Mouse (Mus musculus) heart, adult 2 months (tissue): ENCODE measurements around the gene Dlx3. TPM values are rescaled to one million over a fixed set of nuclear protein-coding genes. Genes with fewer than 3 reads are reported as not detected.

Experiments
- DNase-seq, 2 experiments: peaks; one replicate each; pipeline ENCODE4 v3.0.0; 2021
- H3K27ac ChIP-seq: fragments of 200-600 bp; 2 replicates; pipeline ENCODE4 v1.8.1; 2022
- H3K27me3 ChIP-seq: fragments of 200-500 bp; 2 replicates; pipeline ENCODE4 v1.6.1; 2012; ENCODE audit warnings: mild to moderate bottlenecking, low read length, inconsistent platforms, mixed read lengths; ENCODE audit not compliant: control insufficient read depth, insufficient read depth
- H3K36me3 ChIP-seq: fragments of 200-500 bp; 2 replicates; pipeline ENCODE4 v1.6.1; 2012; ENCODE audit warnings: low read length, inconsistent platforms; ENCODE audit not compliant: control insufficient read depth, insufficient read depth
- H3K4me1 ChIP-seq: fragments of 200-500 bp; 2 replicates; pipeline ENCODE4 v1.6.1; 2011; ENCODE audit warnings: low read length; ENCODE audit not compliant: control insufficient read depth, insufficient read depth
- H3K4me3 ChIP-seq: fragments of 200-600 bp; 2 replicates; pipeline ENCODE4 v1.8.1; 2022
- H3K79me2 ChIP-seq: fragments of 200-500 bp; replicated peaks from 2 replicates; pipeline ENCODE4 v1.6.1; 2012; ENCODE audit warnings: mild to moderate bottlenecking, inconsistent platforms, low read length, moderate library complexity, mixed read lengths; ENCODE audit not compliant: control insufficient read depth, insufficient read depth
- H3K9ac ChIP-seq: fragments of 200-500 bp; 2 replicates; pipeline ENCODE4 v1.6.1; 2012; ENCODE audit warnings: low read depth, mild to moderate bottlenecking, control low read depth, inconsistent platforms, low read length, mixed read lengths
- CTCF ChIP-seq: fragments of 200-600 bp; IDR thresholded peaks from 2 replicates; pipeline ENCODE4 v1.8.1; 2022; ENCODE audit warnings: antibody characterized with exemption, mild to moderate bottlenecking, moderate library complexity
- EP300 ChIP-seq: fragments of 200-500 bp; IDR thresholded peaks from 2 replicates; pipeline ENCODE4 v1.6.1; 2011; ENCODE audit warnings: low read depth, low read length, control low read depth; ENCODE audit not compliant: insufficient read depth
- POLR2A ChIP-seq: fragments of 200-500 bp; IDR thresholded peaks from 2 replicates; pipeline ENCODE4 v1.6.1; 2011; ENCODE audit warnings: mild to moderate bottlenecking, low read depth, low read length, control low read depth; ENCODE audit not compliant: insufficient read depth
- WGBS: fragments of 180-500 bp; shearing (Covaris S2); methylation state at CpG from one replicate; pipeline ENCODE4 v1.1.7; 2018; 5-methylcytosine and 5-hydroxymethylcytosine counted together
- intact Hi-C: fragments of 180-260 bp; cut with DNase I; formaldehyde crosslinking; loops from one replicate; pipeline ENCODE4 v1.15.1; 2025
- polyA plus RNA-seq: library from polyadenylated mRNA; depleted of rRNA; stranded (reverse); fragments of >200 nt; gene quantifications from 2 replicates; pipeline ENCODE4 v1.2.3, GENCODE M21; 2012
- total RNA-seq, 2 experiments: library from RNA; stranded (reverse); gene quantifications; 2 replicates each; pipeline ENCODE4 v1.2.3; 2021

The Dlx3 gene
- total and polyA plus RNA-seq, 3 experiments, result not detected

DNA sequence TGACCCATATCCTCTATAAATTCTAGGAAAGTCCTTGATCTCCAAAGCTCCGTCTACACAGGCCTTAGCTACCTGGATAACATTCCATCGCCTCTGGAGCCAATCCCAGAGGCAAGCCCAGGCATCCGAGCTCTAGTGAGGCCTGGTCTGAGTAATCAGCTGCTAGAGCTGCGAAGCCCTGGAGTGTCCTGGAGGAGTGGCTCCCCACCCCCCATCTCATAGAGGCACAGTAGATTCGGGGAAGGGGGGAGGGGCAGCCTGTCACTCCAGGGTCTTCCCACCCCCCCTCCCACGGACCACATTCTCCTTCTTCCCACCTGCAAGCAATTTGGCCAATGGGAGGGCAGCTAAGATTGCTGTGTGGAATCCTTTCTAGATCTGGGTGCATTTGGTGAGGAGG lies 17.4 kb downstream of the Dlx3 start:
- Histone ChIP-seq H3K4me3 (no peak overlapping the region), H3K4me1 (no peaks in the 10 kb centered on the region), H3K36me3 (no peaks in the 10 kb centered on the region), H3K27me3 (peaks cover 12% of the 10 kb centered on the region), H3K79me2 (no peaks in the 10 kb centered on the region), H3K9ac (no peak overlapping the region), H3K27ac (no peak overlapping the region)
- TF ChIP-seq EP300, result no peak
- no peak for TF ChIP-seq POLR2A
- TF ChIP-seq CTCF, result no peak
- DNase-seq, result no peak
- intact Hi-C loops, result no loop called here
- WGBS, result 30% methylated on average over 6 of the region's 6 CpGs

DNA sequence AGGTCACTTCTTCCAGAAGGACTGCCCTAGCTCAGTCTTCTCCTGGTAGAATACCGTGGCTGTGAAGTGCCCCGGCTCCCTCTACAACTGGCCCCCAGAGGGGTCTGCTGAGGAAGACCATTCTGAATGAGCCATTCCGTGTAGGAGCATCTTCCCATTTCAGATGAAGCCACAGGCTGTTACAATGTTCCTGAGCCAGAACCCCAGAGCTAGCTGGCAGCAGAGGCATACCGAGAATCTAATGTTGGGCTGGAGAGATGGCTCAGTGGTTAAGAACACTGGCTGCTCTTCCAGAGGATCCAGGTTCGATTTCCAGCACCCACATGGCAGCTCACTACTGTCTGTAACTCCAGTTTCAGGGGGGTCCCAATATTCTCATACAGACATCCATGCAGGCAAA lies 20.0 kb downstream of the Dlx3 start:
- 55% methylated on average over 5 of the region's 5 CpGs for WGBS
- no peaks in the 10 kb centered on the region for H3K36me3 ChIP-seq
- TF ChIP-seq CTCF (no peak), EP300 (no peak), POLR2A (no peak)
- H3K79me2 ChIP-seq, result no peaks in the 10 kb centered on the region
- DNase-seq, result no peak
- no peak overlapping the region for H3K9ac ChIP-seq
- no peak overlapping the region for H3K4me3 ChIP-seq
- no peaks in the 10 kb centered on the region for H3K4me1 ChIP-seq
- intact Hi-C loops, result no loop called here
- no peak overlapping the region for H3K27ac ChIP-seq
- peaks cover 27% of the 10 kb centered on the region for H3K27me3 ChIP-seq

DNA sequence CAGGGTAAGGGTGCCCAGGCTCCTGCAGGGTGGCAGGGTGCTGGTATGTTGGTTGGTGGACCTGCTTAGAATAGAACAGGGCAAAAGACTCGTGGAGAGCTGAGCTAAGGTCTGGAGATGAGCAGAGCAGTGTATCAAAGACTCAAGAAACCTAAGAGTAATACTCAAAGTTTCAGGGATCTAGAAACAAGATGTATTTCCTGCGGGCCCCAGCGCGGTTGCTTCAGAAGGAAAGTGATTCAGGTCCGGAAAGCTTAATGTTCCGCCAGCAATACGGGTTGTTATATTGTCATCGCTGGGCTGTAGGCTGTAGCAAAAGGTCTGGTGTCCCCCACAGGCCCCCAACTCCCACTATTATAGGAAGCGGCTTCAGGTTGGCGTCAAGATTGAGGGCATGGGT lies 22.3 kb downstream of the Dlx3 start:
- no peaks in the 10 kb centered on the region for H3K36me3 ChIP-seq
- no peaks in the 10 kb centered on the region for H3K79me2 ChIP-seq
- H3K4me3 ChIP-seq, result no peak overlapping the region
- TF ChIP-seq POLR2A (no peak), EP300 (no peak), CTCF (no peak)
- no peak overlapping the region for H3K9ac ChIP-seq
- H3K4me1 ChIP-seq, result peaks cover 3% of the 10 kb centered on the region; the same call in 1 of the 2 replicates
- WGBS, result 21% methylated on average over 10 of the region's 10 CpGs
- no peak overlapping the region for H3K27ac ChIP-seq
- DNase-seq, result no peak
- intact Hi-C loops, result no loop called here
- H3K27me3 ChIP-seq, result peaks cover 41% of the 10 kb centered on the region

DNA sequence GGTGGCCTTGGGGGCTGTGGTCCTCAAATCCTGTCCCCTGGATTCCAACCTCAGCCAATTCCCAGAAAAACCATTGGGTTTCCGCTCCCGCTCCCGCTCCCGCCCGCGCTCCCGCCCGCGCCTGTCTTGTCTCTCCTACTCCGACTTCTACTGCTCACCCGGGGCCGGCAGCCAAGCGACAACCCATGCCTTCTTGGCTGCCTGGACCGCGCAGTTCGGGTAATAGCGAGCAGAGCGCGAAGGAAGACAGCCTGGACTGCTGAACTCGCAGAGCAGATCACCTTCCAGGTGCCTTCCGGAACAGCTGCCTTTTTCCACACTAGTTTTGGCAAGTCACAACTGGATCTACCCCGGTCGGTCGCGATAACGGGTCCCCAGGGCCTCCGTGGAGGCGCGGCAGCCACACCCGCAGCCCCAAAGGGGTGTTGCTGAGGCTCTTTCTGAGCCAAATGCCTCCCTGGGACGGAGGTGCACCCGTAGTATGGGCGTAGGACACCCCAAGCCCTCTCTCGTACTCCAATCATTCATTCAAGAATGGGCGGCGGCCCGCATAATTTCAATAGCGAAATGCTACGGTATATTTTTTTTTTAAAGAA lies 23.2 kb downstream of the Dlx3 start:
- peaks cover 41% of the 10 kb centered on the region for H3K27me3 ChIP-seq
- TF ChIP-seq CTCF (no peak), POLR2A (no peak), EP300 (no peak)
- H3K36me3 ChIP-seq, result no peaks in the 10 kb centered on the region
- DNase-seq, result peak; percentile 41 to 53
- H3K4me1 ChIP-seq, result peaks cover 3% of the 10 kb centered on the region; the same call in 1 of the 2 replicates
- 4% methylated on average over 39 of the region's 39 CpGs for WGBS
- H3K4me3 ChIP-seq, result no peak overlapping the region
- intact Hi-C loops, result no loop called here
- H3K27ac ChIP-seq, result no peak overlapping the region
- H3K9ac ChIP-seq, result no peak overlapping the region
- no peaks in the 10 kb centered on the region for H3K79me2 ChIP-seq

DNA sequence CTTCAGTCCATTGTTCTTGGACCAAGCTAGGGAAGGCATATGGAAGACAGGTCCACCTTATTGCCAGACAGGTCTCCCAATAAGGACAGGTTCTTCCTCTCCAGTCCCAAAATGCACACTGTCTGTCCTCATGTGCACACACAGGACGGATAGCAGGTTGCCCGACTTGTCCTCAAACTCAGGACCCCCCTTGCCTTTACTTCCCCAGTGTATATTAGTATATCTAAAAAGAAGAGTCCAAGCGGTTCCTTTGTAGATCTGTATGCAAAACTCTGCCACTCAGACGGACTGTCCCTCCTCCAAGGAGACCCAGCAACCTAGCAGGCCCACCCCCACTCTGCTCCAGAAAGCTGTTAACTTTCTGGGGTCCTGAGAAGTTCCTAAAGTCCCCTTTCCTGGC lies 23.7 kb downstream of the Dlx3 start:
- Histone ChIP-seq H3K36me3 (no peaks in the 10 kb centered on the region), H3K79me2 (no peaks in the 10 kb centered on the region), H3K27ac (no peak overlapping the region), H3K4me3 (no peak overlapping the region), H3K9ac (no peak overlapping the region), H3K4me1 (peaks cover 3% of the 10 kb centered on the region; the same call in 1 of the 2 replicates), H3K27me3 (peaks cover 46% of the 10 kb centered on the region)
- 20% methylated on average over 4 of the region's 4 CpGs for WGBS
- TF ChIP-seq EP300 (no peak), POLR2A (no peak), CTCF (no peak)
- intact Hi-C loops, result no loop called here
- no peak for DNase-seq

DNA sequence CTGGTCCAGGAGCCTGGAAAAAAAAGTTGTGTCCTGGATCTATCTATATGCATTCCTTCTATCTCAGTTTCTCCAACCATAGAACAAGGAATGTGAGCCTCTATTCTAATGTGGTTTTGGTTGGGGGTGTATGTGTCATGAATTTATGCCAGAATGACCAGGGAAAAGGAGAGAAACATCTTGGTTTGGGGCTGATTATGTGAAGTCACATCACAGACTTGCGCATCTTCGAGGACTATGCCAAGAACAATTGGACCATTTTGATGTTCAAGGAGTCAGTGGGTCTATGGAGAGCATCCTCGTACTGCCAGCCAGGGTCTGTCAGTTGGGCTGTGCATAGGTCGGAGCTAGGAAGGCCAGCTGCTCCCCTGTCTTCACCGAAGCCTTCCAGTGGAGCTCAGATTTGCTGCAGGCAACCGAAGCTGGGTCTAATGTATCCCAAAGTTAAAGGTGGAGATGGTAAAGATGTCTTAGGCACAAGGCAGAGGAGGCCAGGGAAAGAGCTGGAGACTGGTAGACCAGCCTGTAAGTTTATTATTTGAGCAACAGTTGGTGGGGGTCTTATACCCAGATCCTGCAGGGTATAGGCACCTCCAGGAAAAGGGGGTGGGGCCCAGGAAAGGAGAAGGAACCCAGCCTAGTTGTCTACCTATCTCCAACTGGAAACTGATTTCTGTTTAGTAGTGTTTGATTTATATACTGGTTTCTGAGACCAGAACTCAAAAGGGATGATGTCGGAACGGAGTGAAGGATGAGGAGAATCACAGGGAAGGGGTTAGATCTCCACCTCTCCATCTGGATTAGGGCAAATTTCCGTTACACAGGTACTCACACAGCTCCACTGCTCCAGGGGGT lies 24.4 kb downstream of the Dlx3 start:
- peaks cover 49% of the 10 kb centered on the region for H3K27me3 ChIP-seq
- H3K4me3 ChIP-seq, result peak overlapping the region; percentile 28; the same call in 1 of the 2 replicates
- H3K9ac ChIP-seq, result no peak overlapping the region
- no peaks in the 10 kb centered on the region for H3K36me3 ChIP-seq
- peaks cover 3% of the 10 kb centered on the region; the same call in 1 of the 2 replicates for H3K4me1 ChIP-seq
- no peak for DNase-seq
- intact Hi-C loops, result no loop called here
- 27% methylated on average over 9 of the region's 9 CpGs for WGBS
- H3K79me2 ChIP-seq, result no peaks in the 10 kb centered on the region
- no peak overlapping the region for H3K27ac ChIP-seq
- TF ChIP-seq CTCF, result no peak
- no peak for TF ChIP-seq EP300
- TF ChIP-seq POLR2A, result no peak
